Mouse (Mus musculus) heart, embryonic 15.5 days (tissue): ENCODE measurements around the gene Ano1. TPM values are rescaled to one million over a fixed set of nuclear protein-coding genes. Genes with fewer than 3 reads are reported as not detected.

Source experiments
- ATAC-seq: fragments of 200-750 bp; cut with Nextera tagmentation; replicated peaks from 2 replicates; pipeline ENCODE4 v1.8.0; 2017; ENCODE audit warnings: low read depth, moderate TSS enrichment; ENCODE audit not compliant: insufficient number of reproducible peaks, insufficient read depth, low FRiP score
- H3K27ac ChIP-seq: fragments of 300-500 bp; sonication (generic); 2 replicates; pipeline ENCODE4 v1.5.1; 2015; ENCODE audit warnings: mild to moderate bottlenecking, inconsistent platforms
- H3K27me3 ChIP-seq: fragments of 300-500 bp; sonication (generic); 2 replicates; pipeline ENCODE4 v1.6.1; 2015; ENCODE audit warnings: inconsistent platforms
- H3K36me3 ChIP-seq: fragments of 300-500 bp; sonication (generic); 2 replicates; pipeline ENCODE4 v1.6.1; 2015; ENCODE audit warnings: mild to moderate bottlenecking, inconsistent platforms
- H3K4me1 ChIP-seq: fragments of 300-500 bp; sonication (generic); replicated peaks from 2 replicates; pipeline ENCODE4 v1.6.1; 2015; ENCODE audit warnings: inconsistent platforms
- H3K4me2 ChIP-seq: fragments of 300-500 bp; sonication (generic); 2 replicates; pipeline ENCODE4 v1.6.1; 2015; ENCODE audit warnings: inconsistent platforms, mild to moderate bottlenecking, moderate library complexity
- H3K4me3 ChIP-seq: fragments of 300-500 bp; sonication (generic); 2 replicates; pipeline ENCODE4 v1.5.1; 2015; ENCODE audit warnings: mild to moderate bottlenecking, inconsistent platforms
- H3K9ac ChIP-seq: fragments of 300-500 bp; sonication (generic); 2 replicates; pipeline ENCODE4 v1.6.1; 2015; ENCODE audit warnings: mild to moderate bottlenecking, inconsistent platforms
- H3K9me3 ChIP-seq: fragments of 300-500 bp; sonication (generic); replicated peaks from 2 replicates; pipeline ENCODE4 v1.6.1; 2016; ENCODE audit warnings: inconsistent platforms
- WGBS: fragments of 180-500 bp; shearing (Covaris S2); methylation state at CpG from one replicate; pipeline ENCODE4 v1.1.7; 2015; ENCODE audit warnings: mixed read lengths; 5-methylcytosine and 5-hydroxymethylcytosine counted together
- polyA plus RNA-seq: library from polyadenylated mRNA; unstranded; fragments of >200 nt; fragmentation: Nextera tagmentation; extraction: Ambion mirVana; gene quantifications from 2 replicates; pipeline ENCODE4 v1.2.1, GENCODE M21; 2015

The Ano1 gene
- 8.1 and 12.2 TPM in 2 replicates for polyA plus RNA-seq

GRCm38 (mm10) chr7:144751833-144752232, at the start of gene Ano1:
TSS of gene Ano1 (minus strand) at chr7:144751974.
- 84% methylated on average over 9 of the region's 9 CpGs for WGBS
- Histone ChIP-seq H3K36me3 (no peaks in the 10 kb centered on the region), H3K9ac (no peak within 1 kb of the TSS), H3K27me3 (no peaks in the 10 kb centered on the region), H3K4me2 (no peak within 1 kb of the TSS), H3K4me1 (peaks cover 14% of the 10 kb centered on the region), H3K9me3 (no peaks in the 10 kb centered on the region), H3K27ac (no peak within 1 kb of the TSS), H3K4me3 (no peak within 1 kb of the TSS)
- ATAC-seq, result no peak

DNA sequence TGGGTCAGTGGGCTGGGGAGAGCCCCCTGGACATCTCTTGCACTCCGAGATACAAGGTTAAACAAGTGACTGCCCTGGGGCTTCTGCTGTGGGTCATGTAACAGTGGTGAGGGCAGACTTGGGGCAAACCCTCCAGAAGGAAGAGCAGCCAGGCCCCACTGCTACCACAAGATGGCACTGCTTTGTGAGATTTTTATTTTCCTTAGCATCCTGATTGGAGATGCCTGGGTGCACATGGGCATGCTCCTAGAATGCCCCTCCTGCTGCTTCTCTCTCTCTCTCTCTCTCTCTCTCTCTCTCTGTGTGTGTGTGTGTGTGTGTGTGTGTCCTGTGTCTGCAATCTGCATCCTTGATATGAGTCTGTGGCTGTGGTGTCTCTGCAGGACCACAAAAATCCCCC, 46.7 kb upstream of the Ano1 start:
- H3K27me3 ChIP-seq, result peaks cover 34% of the 10 kb centered on the region
- no peak overlapping the region for H3K9ac ChIP-seq
- no peak overlapping the region for H3K4me2 ChIP-seq
- H3K27ac ChIP-seq, result no peak overlapping the region
- 33% methylated on average over 1 of the region's 1 CpGs for WGBS
- no peak for ATAC-seq
- H3K4me1 ChIP-seq, result peaks cover 5% of the 10 kb centered on the region; the same call in 1 of the 2 replicates
- H3K4me3 ChIP-seq, result no peak overlapping the region
- no peaks in the 10 kb centered on the region for H3K9me3 ChIP-seq
- no peaks in the 10 kb centered on the region for H3K36me3 ChIP-seq

GRCm38 (mm10) chr7:144796986-144797735, 45.4 kb upstream of the Ano1 start:
- Histone ChIP-seq H3K27ac (no peak overlapping the region), H3K4me1 (peaks cover 5% of the 10 kb centered on the region; the same call in 1 of the 2 replicates), H3K36me3 (no peaks in the 10 kb centered on the region), H3K27me3 (peaks cover 24% of the 10 kb centered on the region), H3K9me3 (no peaks in the 10 kb centered on the region), H3K4me3 (no peak overlapping the region), H3K9ac (no peak overlapping the region), H3K4me2 (no peak overlapping the region)
- no peak for ATAC-seq
- WGBS, result 62% methylated on average over 17 of the region's 17 CpGs

DNA sequence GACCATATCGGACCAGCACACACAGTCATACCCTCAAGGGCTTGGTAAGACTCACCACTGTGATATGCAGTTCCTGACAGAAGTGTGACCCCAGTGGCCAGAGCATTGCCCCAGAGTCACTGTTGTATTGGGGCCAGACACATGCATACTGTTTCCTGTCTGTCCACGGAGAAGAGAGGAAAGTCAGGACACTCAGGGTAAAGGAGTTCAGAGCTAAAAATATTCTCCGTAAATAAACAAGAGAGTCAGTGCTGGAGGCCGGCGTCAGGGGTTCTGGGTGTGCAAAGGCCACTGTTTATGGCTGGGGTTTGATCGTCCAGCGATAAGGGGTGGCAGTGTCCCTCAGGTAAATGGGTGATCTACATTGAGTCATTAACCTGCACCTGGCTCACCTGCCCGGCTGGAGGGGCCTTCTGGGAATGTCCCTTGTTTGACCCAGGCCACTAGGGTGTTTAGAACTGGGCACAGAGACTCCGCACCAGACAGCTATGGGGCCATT, 44.3 kb upstream of the Ano1 start:
- no peak for ATAC-seq
- Histone ChIP-seq H3K4me1 (peaks cover 5% of the 10 kb centered on the region; the same call in 1 of the 2 replicates), H3K9ac (no peak overlapping the region), H3K36me3 (no peaks in the 10 kb centered on the region), H3K27me3 (peaks cover 22% of the 10 kb centered on the region), H3K4me2 (no peak overlapping the region), H3K27ac (no peak overlapping the region), H3K4me3 (no peak overlapping the region), H3K9me3 (no peaks in the 10 kb centered on the region)
- 56% methylated on average over 9 of the region's 9 CpGs for WGBS

GRCm38 (mm10) chr7:144793296-144793695, 41.5 kb upstream of the Ano1 start:
- 75% methylated on average over 10 of the region's 10 CpGs for WGBS
- no peak overlapping the region for H3K27ac ChIP-seq
- H3K9ac ChIP-seq, result no peak overlapping the region

GRCm38 (mm10) chr7:144791426-144791825, 39.7 kb upstream of the Ano1 start:
- Histone ChIP-seq H3K27me3 (peaks cover 17% of the 10 kb centered on the region; the same call in 1 of the 2 replicates), H3K9me3 (no peaks in the 10 kb centered on the region), H3K4me1 (peaks cover 29% of the 10 kb centered on the region), H3K9ac (no peak overlapping the region), H3K4me2 (no peak overlapping the region), H3K27ac (no peak overlapping the region), H3K36me3 (no peaks in the 10 kb centered on the region), H3K4me3 (no peak overlapping the region)
- no peak for ATAC-seq
- 85% methylated on average over 7 of the region's 7 CpGs for WGBS

More at GRCm38 (mm10) chr7:144793296-144793695, 41.5 kb upstream of the Ano1 start:
- Histone ChIP-seq H3K4me2 (no peak overlapping the region), H3K9me3 (no peaks in the 10 kb centered on the region), H3K4me1 (peaks cover 19% of the 10 kb centered on the region), H3K36me3 (no peaks in the 10 kb centered on the region), H3K4me3 (no peak overlapping the region), H3K27me3 (peaks cover 9% of the 10 kb centered on the region; the same call in 1 of the 2 replicates)
- ATAC-seq, result no peak

DNA sequence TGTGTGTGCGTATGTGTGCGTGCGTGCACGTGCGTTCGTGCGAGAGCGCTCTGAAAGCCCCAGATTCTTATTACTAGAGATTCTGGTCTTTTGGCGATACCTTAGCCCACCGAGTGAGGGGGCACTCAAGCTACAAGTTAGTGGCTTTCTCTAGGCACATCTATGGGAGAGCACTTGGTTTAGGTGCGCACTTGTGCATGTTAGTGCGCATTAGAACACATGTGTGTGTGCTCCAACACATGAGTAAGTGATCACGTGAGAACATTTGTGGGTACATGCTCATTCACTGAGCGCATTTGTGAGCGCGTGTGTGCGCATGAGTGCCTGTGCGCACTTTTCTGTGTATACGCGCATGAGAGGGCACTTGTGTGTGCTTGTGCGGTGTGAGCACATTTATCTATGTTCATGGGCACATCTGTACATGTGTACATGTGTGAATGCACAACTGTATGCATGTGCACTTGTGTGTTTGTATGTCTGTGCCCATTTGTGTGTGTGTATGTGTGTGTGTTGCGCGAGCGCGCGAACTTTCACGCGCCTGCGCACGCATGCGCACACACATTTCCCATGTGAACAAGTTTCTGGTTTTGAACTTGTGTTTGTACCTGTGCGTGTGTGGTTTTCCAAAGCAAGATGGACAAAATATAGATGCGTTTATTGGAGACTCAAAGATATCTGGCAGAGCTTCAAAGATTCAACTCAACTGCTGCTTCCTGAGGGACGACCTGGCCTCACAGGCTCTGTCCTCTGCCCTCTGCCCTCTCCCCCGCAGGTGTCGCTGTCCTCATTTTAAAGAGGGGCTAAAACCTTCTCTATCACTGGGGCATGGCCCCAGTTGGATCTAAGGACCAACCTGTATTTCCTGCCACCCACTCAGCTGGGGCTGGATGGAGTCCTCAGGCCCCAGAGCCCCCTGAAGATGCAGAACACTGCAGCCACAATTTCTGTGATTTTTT, 38.1 kb upstream of the Ano1 start:
- no peaks in the 10 kb centered on the region for H3K9me3 ChIP-seq
- WGBS, result 54% methylated on average over 36 of the region's 36 CpGs
- no peak for ATAC-seq
- H3K4me3 ChIP-seq, result peak overlapping the region; percentile 19
- H3K9ac ChIP-seq, result no peak overlapping the region
- peaks cover 24% of the 10 kb centered on the region; the same call in 1 of the 2 replicates for H3K27me3 ChIP-seq
- H3K4me1 ChIP-seq, result peaks cover 27% of the 10 kb centered on the region
- H3K36me3 ChIP-seq, result no peaks in the 10 kb centered on the region
- no peak overlapping the region for H3K27ac ChIP-seq
- peak overlapping the region; percentile 48 for H3K4me2 ChIP-seq

DNA sequence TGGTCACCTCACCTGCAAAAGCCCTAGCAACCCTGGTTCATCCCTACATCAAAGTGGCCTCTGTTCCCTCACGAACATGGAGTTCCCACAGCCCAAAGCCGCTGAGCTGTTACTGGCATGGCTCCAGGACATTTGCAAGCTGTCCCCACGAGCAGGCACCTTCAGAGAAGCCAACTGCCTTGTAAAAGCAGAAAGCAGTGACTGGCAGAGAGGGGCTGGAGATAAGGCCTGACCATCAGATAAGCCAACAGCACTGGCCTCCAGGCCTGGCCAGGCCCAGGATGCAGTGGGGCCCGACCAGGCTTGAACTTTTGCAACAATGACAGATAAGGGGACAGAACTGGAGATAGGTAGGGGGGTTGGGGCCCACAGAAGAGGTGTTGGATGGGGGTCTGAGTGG, 36.9 kb upstream of the Ano1 start:
- WGBS, result 12% methylated on average over 4 of the region's 4 CpGs
- Histone ChIP-seq H3K4me1 (peaks cover 27% of the 10 kb centered on the region), H3K27me3 (peaks cover 24% of the 10 kb centered on the region), H3K9ac (no peak overlapping the region), H3K4me3 (no peak overlapping the region), H3K9me3 (no peaks in the 10 kb centered on the region), H3K36me3 (no peaks in the 10 kb centered on the region), H3K4me2 (no peak overlapping the region), H3K27ac (peak overlapping the region; percentile 51)
- peak; percentile 58 for ATAC-seq

DNA sequence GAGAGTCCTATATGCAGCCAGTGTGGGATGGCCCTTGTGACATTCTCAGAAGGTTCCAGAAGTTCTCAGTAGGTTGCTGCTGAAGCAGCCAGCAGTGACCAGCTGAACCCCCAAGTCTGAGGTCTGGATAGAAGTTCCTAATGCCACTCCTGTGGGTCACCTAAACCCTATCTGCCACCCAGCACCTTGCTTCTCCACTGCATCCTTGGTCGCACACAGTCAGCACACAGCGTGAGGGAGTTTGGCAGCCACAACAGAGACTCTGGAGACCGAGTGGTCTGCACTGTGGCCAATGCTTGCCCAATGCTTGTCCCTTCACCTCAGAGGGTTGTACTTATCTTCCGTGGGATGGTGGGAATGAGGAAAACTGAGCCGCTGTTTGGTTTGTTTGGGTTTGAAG, 35.7 kb upstream of the Ano1 start:
- H3K27ac ChIP-seq, result no peak overlapping the region

DNA sequence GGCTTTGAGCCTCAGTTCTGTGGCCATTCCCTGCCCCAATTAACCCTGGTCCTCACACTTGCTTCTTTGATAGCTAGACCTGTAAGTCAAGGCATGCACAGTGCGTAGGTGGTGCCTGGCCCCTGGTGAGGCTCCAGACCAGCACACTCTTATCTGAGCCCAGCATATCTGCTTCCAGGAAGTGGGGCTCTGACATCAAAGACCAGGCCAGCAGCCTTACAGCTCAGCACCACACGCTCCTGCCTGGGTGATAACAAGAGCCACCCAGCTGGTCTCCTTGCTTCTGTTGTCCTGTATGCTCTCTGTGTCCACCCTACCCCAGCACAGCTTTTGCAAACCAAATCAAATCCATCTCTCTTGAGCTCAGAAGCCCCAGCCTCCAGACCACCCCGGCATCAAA, 34.8 kb upstream of the Ano1 start:
- peaks cover 44% of the 10 kb centered on the region for H3K27me3 ChIP-seq
- no peaks in the 10 kb centered on the region for H3K9me3 ChIP-seq
- H3K4me1 ChIP-seq, result peaks cover 27% of the 10 kb centered on the region
- no peak overlapping the region for H3K27ac ChIP-seq
- H3K4me3 ChIP-seq, result no peak overlapping the region
- no peak for ATAC-seq
- H3K36me3 ChIP-seq, result no peaks in the 10 kb centered on the region
- no peak overlapping the region for H3K9ac ChIP-seq
- WGBS, result 13% methylated on average over 3 of the region's 3 CpGs
- H3K4me2 ChIP-seq, result peak overlapping the region; percentile 16; the same call in 1 of the 2 replicates

More for the DNA sequence above, 35.7 kb upstream of the Ano1 start:
- peaks cover 27% of the 10 kb centered on the region for H3K4me1 ChIP-seq
- 81% methylated on average over 5 of the region's 5 CpGs for WGBS
- no peaks in the 10 kb centered on the region for H3K9me3 ChIP-seq
- H3K9ac ChIP-seq, result no peak overlapping the region
- H3K4me2 ChIP-seq, result no peak overlapping the region
- H3K36me3 ChIP-seq, result no peaks in the 10 kb centered on the region
- H3K4me3 ChIP-seq, result no peak overlapping the region
- H3K27me3 ChIP-seq, result peaks cover 35% of the 10 kb centered on the region
- no peak for ATAC-seq

GRCm38 (mm10) chr7:144784176-144784575, 32.4 kb upstream of the Ano1 start:
- Histone ChIP-seq H3K4me2 (no peak overlapping the region), H3K9ac (no peak overlapping the region), H3K4me3 (no peak overlapping the region), H3K27me3 (peaks cover 61% of the 10 kb centered on the region), H3K4me1 (peaks cover 22% of the 10 kb centered on the region), H3K36me3 (no peaks in the 10 kb centered on the region), H3K9me3 (no peaks in the 10 kb centered on the region), H3K27ac (no peak overlapping the region)
- no peak for ATAC-seq
- WGBS, result 56% methylated on average over 4 of the region's 4 CpGs
